ENCODE assay signal across 9 mouse cellular contexts in genomic region chr16:92827663-92828307, GRCm38 (mm10). TPM values are rescaled to one million over a fixed set of nuclear protein-coding genes. Genes with fewer than 3 reads are reported as not detected.
A peak's percentile ranks its signal among the peaks of the same experiment; 100 is the strongest.
DNase-seq lines count a peak whose midpoint lies in the region; ATAC-seq lines count a peak whose summit lies in the region.
"Had no signal": no experiment of that assay in that cellular context is flagged by ENCODE, and none has a peak within 500 bp of the region (broad histone marks: within the 10 kb centered on the region; RNA-seq: fewer than 3 reads in every experiment).

No protein-coding gene starts in this region.

- intact Hi-C loops in gastrocnemius, postnatal 36 days (cut with DNase I) = loop anchor here (10.0 kb wide), 2 partner anchors 307 to 627 kb away; no protein-coding TSS in a partner anchor

- H3K36me3 ChIP-seq in midbrain, embryonic 11.5 days (ENCODE audit: control insufficient read depth, insufficient read depth, low read length) = no peaks in the 10 kb centered on the region
- no peaks in the 10 kb centered on the region for H3K36me3 ChIP-seq in midbrain, embryonic 15.5 days (replicated peaks)
- H3K36me3 ChIP-seq in embryonic facial prominence, embryonic 10.5 days (replicated peaks) = no peaks in the 10 kb centered on the region
- H3K36me3 ChIP-seq: embryonic facial prominence, embryonic 12.5 days had no signal

- no peak overlapping the region for H3K4me2 ChIP-seq in midbrain, embryonic 11.5 days
- H3K4me2 ChIP-seq in midbrain, embryonic 15.5 days = no peak overlapping the region
- H3K4me2 ChIP-seq: embryonic facial prominence, embryonic 12.5 days had no signal

- no peaks in the 10 kb centered on the region for H3K27me3 ChIP-seq in midbrain, embryonic 11.5 days (ENCODE audit: control insufficient read depth, insufficient read depth, low read length)
- H3K27me3 ChIP-seq in midbrain, embryonic 15.5 days (replicated peaks) = no peaks in the 10 kb centered on the region
- H3K27me3 ChIP-seq in embryonic facial prominence, embryonic 10.5 days (replicated peaks; ENCODE audit: low read depth, poor library complexity, severe bottlenecking) = 0 out of 2 replicates have a peak, but pooled peaks cover 10% of the 10 kb centered on the region

- ATAC-seq in midbrain, embryonic 11.5 days (ENCODE audit: low FRiP score) = peak; percentile 63; the same call in 1 of the 2 replicates
- no peak for ATAC-seq in midbrain, embryonic 15.5 days (replicated peaks)
- no peak for ATAC-seq in inflammation-experienced regulatory T-cells, adult 6 months

- 49% methylated on average over 7 of the region's 7 CpGs for WGBS in midbrain, embryonic 11.5 days
- WGBS in midbrain, embryonic 15.5 days = 48% methylated on average over 7 of the region's 7 CpGs
- WGBS in embryonic facial prominence, embryonic 10.5 days = 62% methylated on average over 7 of the region's 7 CpGs

- no peak overlapping the region for H3K27ac ChIP-seq in midbrain, embryonic 11.5 days (ENCODE audit: low read depth, low read length)
- H3K27ac ChIP-seq in midbrain, embryonic 15.5 days = no peak overlapping the region
- H3K27ac ChIP-seq in embryonic facial prominence, embryonic 10.5 days (replicated peaks) = no peak overlapping the region
- H3K27ac ChIP-seq: embryonic facial prominence, embryonic 12.5 days had no signal

- peak; percentile 25 for DNase-seq in gastrocnemius, postnatal 10 days
- no peak for DNase-seq in gastrocnemius, postnatal 36 days
- DNase-seq in midbrain, embryonic 11.5 days (ENCODE audit: low spot score, missing footprints) = no peak
- DNase-seq in embryonic facial prominence, embryonic 10.5 days (ENCODE audit: low spot score) = peak; percentile 50
- DNase-seq in thymus, postnatal 14 days = peak; percentile 73
- DNase-seq in layer of hippocampus, postnatal 14 days (ENCODE audit: low spot score in 2 of 2) = no peak

- H3K4me1 ChIP-seq in midbrain, embryonic 11.5 days (ENCODE audit: control insufficient read depth, insufficient read depth, low read length) = peaks cover 11% of the 10 kb centered on the region
- peaks cover 20% of the 10 kb centered on the region for H3K4me1 ChIP-seq in midbrain, embryonic 15.5 days
- H3K4me1 ChIP-seq in embryonic facial prominence, embryonic 10.5 days = peaks cover 29% of the 10 kb centered on the region

- no peaks in the 10 kb centered on the region for H3K9me3 ChIP-seq in midbrain, embryonic 11.5 days (ENCODE audit: control insufficient read depth, low read length)
- no peaks in the 10 kb centered on the region for H3K9me3 ChIP-seq in midbrain, embryonic 15.5 days
- H3K9me3 ChIP-seq in embryonic facial prominence, embryonic 10.5 days = no peaks in the 10 kb centered on the region
- H3K9me3 ChIP-seq: embryonic facial prominence, embryonic 12.5 days had no signal

- no peak overlapping the region for H3K9ac ChIP-seq in midbrain, embryonic 11.5 days (ENCODE audit: low read length)
- H3K9ac ChIP-seq in midbrain, embryonic 15.5 days = no peak overlapping the region
- H3K9ac ChIP-seq: embryonic facial prominence, embryonic 12.5 days had no signal

- no peak overlapping the region for H3K4me3 ChIP-seq in midbrain, embryonic 11.5 days (ENCODE audit: low read depth, low read length)
- no peak overlapping the region for H3K4me3 ChIP-seq in midbrain, embryonic 15.5 days
- no peak overlapping the region for H3K4me3 ChIP-seq in embryonic facial prominence, embryonic 10.5 days
- H3K4me3 ChIP-seq: embryonic facial prominence, embryonic 12.5 days had no signal

RNA-seq across cellular contexts. Expression of gene Runx1, which starts 1.8 kb away (rescaled TPM):
- total RNA-seq in gastrocnemius, postnatal 10 days (2021) = 10 to 100 TPM in 1 of 2 experiments, 1 to 10 TPM in 1; 8.8 to 14.8 TPM
- total RNA-seq in gastrocnemius, postnatal 36 days (2021) = 1 to 10 TPM; 3.0 to 3.3 TPM
- 0.93 and 0.97 TPM in 2 replicates for polyA plus RNA-seq in midbrain, embryonic 11.5 days (2014; fragmentation: Nextera tagmentation; extraction: Ambion mirVana)
- 0.43 and 0.67 TPM in 2 replicates for polyA plus RNA-seq in midbrain, embryonic 15.5 days (2015; fragmentation: Nextera tagmentation; extraction: Ambion mirVana)
- polyA plus RNA-seq in embryonic facial prominence, embryonic 10.5 days (2016; fragmentation: Nextera tagmentation; extraction: Ambion mirVana) = 3.0 and 3.1 TPM in 2 replicates
- total RNA-seq in layer of hippocampus, postnatal 14 days (2021) = 1 to 10 TPM; 1.9 to 2.6 TPM
- polyA plus RNA-seq in inflammation-experienced regulatory T-cells, adult 6 months (2017; shearing (Covaris generic)) = 10 to 100 TPM; 28.0 to 47.0 (median 44.5) TPM

Comparison
In these comparisons a context has a peak if more than half of its experiments do, and no peak if none do; other contexts are left out.
1. DNase-seq: peak in gastrocnemius, postnatal 10 days (single experiment), embryonic facial prominence, embryonic 10.5 days (single experiment) and thymus, postnatal 14 days (single experiment); none in gastrocnemius, postnatal 36 days (0 of 2), midbrain, embryonic 11.5 days (single experiment) and layer of hippocampus, postnatal 14 days (0 of 2).